Mouse (Mus musculus): Measurements from ENCODE around the gene Dync2li1. TPM values are rescaled to one million over a fixed set of nuclear protein-coding genes. Genes with fewer than 3 reads are reported as not detected.

Dync2li1 gene
- polyA plus RNA-seq, 1 experiment: 27.5 TPM

DNA sequence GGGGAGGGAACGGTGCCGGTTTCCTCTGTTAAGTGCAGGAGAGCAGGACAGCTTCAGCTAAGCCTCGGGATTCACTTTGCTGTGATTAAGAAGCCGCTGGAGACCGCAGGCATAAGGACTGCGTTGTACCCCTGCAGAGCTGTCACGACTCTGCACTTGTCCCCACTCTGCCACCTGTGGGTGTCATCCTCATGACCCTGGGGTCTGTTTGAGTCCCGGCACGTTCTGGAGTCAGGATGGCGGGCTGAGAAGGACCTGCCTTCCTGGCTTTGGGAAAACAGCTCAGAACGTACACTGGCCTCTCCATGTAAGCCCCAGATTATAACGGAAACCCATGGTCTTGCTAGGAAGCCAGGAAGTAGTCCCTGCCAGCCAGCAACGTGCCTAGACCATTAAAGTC is 19.3 kb upstream of the Dync2li1 start:
- H3K4me1 ChIP-seq (ENCODE audit: control insufficient read depth, insufficient read depth, low read length): peaks cover 2% of the 10 kb centered on the region; the same call in 1 of the 2 replicates
- H3K27ac ChIP-seq (ENCODE audit: insufficient read depth, low read length): no peak overlapping the region
- no peak for TF ChIP-seq POLR2A (IDR thresholded peaks at IDR 0.05; ENCODE audit: extremely low read depth, insufficient read depth, low read length)
- no peak for TF ChIP-seq CTCF (IDR thresholded peaks at IDR 0.05; ENCODE audit: extremely low read depth, insufficient read depth, low read length)
- no peak overlapping the region for H3K4me3 ChIP-seq (ENCODE audit: insufficient read depth, low read length)

DNA sequence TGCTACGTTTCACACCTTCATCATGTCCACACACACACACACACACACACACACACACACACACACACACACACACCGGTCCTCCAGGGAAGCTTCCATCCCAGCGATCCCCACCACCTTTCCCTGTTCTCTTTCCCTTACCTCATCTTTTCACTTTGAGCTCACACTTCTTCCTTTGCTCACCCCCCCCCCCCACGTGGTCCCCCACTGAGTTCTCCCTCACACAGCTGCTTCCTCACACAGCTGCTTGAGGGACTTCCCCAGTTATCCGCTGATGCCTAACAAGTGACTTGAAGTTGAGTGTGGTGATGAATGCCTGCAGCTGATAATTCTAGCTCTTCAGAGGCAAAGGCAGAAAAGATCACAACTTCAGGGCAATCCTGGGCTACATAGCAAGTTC is 18.7 kb upstream of the Dync2li1 start:
- TF ChIP-seq CTCF (IDR thresholded peaks at IDR 0.05; ENCODE audit: extremely low read depth, insufficient read depth, low read length): no peak
- TF ChIP-seq POLR2A (IDR thresholded peaks at IDR 0.05; ENCODE audit: extremely low read depth, insufficient read depth, low read length): no peak
- Histone ChIP-seq H3K4me1 (ENCODE audit: control insufficient read depth, insufficient read depth, low read length) (peaks cover 2% of the 10 kb centered on the region; the same call in 1 of the 2 replicates), H3K27ac (ENCODE audit: insufficient read depth, low read length) (no peak overlapping the region), H3K4me3 (ENCODE audit: insufficient read depth, low read length) (no peak overlapping the region)

DNA sequence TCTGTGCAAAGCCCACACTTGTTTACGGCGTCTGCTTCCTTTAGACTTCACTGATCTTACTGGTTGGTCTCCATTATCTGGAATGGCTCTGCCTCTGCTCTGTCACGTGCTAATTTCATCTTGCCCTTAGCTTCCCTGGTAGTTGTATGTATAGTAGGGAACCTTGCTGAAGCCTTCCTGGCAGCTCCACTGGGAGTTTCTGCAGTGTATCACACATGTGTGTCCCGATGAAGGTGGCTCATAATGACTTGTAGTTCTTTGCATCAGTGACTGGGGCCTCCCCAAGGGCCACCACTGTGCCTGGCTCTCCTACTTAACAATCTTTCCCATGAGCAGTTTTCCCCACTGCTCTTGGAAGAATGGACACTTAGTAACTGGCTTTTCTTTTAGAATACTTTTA is 17.7 kb upstream of the Dync2li1 start:
- H3K27ac ChIP-seq (ENCODE audit: insufficient read depth, low read length): no peak overlapping the region
- no peak overlapping the region for H3K4me3 ChIP-seq (ENCODE audit: insufficient read depth, low read length)
- TF ChIP-seq POLR2A (IDR thresholded peaks at IDR 0.05; ENCODE audit: extremely low read depth, insufficient read depth, low read length): no peak
- no peak for TF ChIP-seq CTCF (IDR thresholded peaks at IDR 0.05; ENCODE audit: extremely low read depth, insufficient read depth, low read length)
- no peaks in the 10 kb centered on the region; the same call in 1 of the 2 replicates for H3K4me1 ChIP-seq (ENCODE audit: control insufficient read depth, insufficient read depth, low read length)

DNA sequence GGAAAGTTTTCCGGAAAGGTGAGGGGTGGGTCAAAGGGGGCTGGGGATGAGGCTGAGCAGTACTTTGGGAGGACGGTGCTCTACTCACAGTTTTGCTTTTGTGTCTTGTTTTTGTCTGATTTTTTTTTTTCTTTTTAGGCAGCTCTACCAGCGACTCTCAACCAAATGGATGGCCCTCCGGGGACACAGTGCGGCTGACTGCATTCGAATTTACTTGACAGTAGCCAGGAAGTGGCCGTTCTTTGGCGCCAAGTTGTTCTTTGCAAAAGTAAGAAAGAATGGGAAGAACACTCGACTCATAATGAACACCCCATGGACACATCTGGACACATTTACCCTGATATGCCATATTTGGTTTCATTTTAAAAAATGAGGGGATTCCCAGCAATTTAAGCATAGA is 14.8 kb upstream of the Dync2li1 start:
- Histone ChIP-seq H3K4me1 (ENCODE audit: control insufficient read depth, insufficient read depth, low read length) (no peaks in the 10 kb centered on the region), H3K4me3 (ENCODE audit: insufficient read depth, low read length) (no peak overlapping the region), H3K27ac (ENCODE audit: insufficient read depth, low read length) (no peak overlapping the region)
- TF ChIP-seq CTCF (IDR thresholded peaks at IDR 0.05; ENCODE audit: extremely low read depth, insufficient read depth, low read length) (no peak), POLR2A (IDR thresholded peaks at IDR 0.05; ENCODE audit: extremely low read depth, insufficient read depth, low read length) (no peak)

DNA sequence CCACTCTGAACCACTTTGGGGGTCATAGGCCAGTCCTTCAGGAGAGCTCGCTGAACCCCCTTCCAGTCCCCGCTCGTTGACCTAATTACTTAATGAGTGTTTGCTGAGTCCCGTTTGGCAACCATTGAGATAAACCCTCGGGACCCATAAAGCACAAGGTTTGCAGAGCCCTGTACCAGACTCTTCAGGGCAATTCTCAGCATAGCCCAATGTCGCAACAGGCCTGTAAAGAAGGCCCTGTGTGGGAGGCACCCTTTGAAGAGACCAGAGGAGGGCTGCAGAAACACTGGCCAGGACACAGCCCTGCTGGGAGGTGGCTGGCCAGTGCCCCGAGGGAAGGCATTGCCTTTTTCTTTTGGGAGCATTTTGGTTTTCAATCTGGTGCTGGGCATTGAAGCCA is 14.3 kb upstream of the Dync2li1 start:
- H3K27ac ChIP-seq (ENCODE audit: insufficient read depth, low read length): no peak overlapping the region
- TF ChIP-seq CTCF (IDR thresholded peaks at IDR 0.05; ENCODE audit: extremely low read depth, insufficient read depth, low read length): no peak
- no peak for TF ChIP-seq POLR2A (IDR thresholded peaks at IDR 0.05; ENCODE audit: extremely low read depth, insufficient read depth, low read length)
- no peak overlapping the region for H3K4me3 ChIP-seq (ENCODE audit: insufficient read depth, low read length)
- no peaks in the 10 kb centered on the region for H3K4me1 ChIP-seq (ENCODE audit: control insufficient read depth, insufficient read depth, low read length)

DNA sequence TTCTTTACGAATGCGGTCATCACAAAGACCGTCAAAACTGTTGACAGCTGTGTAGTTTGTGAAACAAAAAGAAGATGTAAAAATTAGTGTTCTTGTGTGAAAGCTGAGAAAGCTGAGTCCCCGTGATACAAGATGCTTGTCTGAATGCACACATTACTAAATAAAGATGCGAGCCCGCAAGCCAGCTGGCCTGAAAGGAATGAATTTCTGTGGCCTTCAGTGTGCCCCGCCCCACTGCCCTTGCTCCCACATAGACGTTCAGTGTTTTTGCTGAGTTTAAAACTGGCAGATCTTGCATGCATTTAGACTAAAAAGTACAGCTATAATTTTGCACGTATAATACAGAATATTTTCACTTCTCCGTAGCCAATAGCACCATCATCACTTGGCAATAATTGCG is 10.5 kb upstream of the Dync2li1 start:
- no peaks in the 10 kb centered on the region for H3K4me1 ChIP-seq (ENCODE audit: control insufficient read depth, insufficient read depth, low read length)
- TF ChIP-seq CTCF (IDR thresholded peaks at IDR 0.05; ENCODE audit: extremely low read depth, insufficient read depth, low read length) (no peak), POLR2A (IDR thresholded peaks at IDR 0.05; ENCODE audit: extremely low read depth, insufficient read depth, low read length) (no peak)
- no peak overlapping the region for H3K4me3 ChIP-seq (ENCODE audit: insufficient read depth, low read length)

DNA sequence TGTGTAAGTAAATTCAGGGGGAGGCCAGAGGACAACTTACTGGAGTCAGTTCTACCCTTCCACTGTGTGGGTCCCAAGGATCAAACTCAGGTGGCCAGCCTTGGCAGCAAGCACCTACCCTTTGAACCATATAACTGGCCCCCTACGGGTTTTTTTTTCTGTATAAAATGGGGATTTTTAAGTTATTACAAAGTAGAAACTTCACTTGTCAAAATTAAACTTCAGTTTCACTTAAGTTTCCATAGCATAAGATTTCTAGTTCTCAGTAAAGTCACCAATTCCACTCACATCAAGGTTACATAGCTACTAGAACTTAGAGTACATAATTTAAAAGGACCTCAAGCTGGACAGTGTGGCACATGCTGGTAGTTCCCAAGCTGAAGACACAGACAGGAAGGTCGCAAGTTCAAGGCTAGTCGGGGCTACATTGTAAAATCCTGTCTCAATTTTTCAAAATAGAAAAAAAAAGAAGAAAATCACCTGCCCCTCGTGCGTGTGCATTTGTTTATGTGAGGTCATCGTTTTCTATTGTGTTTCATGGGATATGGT is 9.7 kb upstream of the Dync2li1 start:
- H3K4me3 ChIP-seq (ENCODE audit: insufficient read depth, low read length): no peak overlapping the region
- H3K4me1 ChIP-seq (ENCODE audit: control insufficient read depth, insufficient read depth, low read length): no peaks in the 10 kb centered on the region
- TF ChIP-seq CTCF (IDR thresholded peaks at IDR 0.05; ENCODE audit: extremely low read depth, insufficient read depth, low read length): no peak
- TF ChIP-seq POLR2A (IDR thresholded peaks at IDR 0.05; ENCODE audit: extremely low read depth, insufficient read depth, low read length): no peak
- no peak overlapping the region for H3K27ac ChIP-seq (ENCODE audit: insufficient read depth, low read length)

More for the DNA sequence above, 10.5 kb upstream of the Dync2li1 start:
- no peak overlapping the region for H3K27ac ChIP-seq (ENCODE audit: insufficient read depth, low read length)

DNA sequence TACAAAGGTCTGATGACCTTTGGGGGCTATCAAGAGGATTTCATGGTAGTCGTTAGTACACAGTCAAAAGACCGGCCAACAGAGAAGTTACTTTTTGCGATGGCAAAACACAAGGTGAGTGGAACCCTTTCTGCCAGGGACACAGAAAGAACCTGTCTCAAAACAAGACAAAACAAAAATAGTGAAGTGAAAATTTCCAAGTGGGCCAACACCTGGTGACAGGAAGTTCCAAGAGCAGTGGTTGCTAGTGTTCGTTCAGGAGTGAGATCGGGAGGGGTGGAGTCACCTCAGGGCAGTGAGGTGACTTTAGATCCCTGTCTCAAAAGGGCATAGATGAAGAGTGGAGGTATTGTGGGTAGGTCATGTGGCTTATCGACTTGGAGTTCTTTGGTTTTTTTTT is 8.3 kb upstream of the Dync2li1 start:
- no peaks in the 10 kb centered on the region for H3K4me1 ChIP-seq (ENCODE audit: control insufficient read depth, insufficient read depth, low read length)
- no peak overlapping the region for H3K27ac ChIP-seq (ENCODE audit: insufficient read depth, low read length)
- TF ChIP-seq CTCF (IDR thresholded peaks at IDR 0.05; ENCODE audit: extremely low read depth, insufficient read depth, low read length) (no peak), POLR2A (IDR thresholded peaks at IDR 0.05; ENCODE audit: extremely low read depth, insufficient read depth, low read length) (no peak)
- no peak overlapping the region for H3K4me3 ChIP-seq (ENCODE audit: insufficient read depth, low read length)

DNA sequence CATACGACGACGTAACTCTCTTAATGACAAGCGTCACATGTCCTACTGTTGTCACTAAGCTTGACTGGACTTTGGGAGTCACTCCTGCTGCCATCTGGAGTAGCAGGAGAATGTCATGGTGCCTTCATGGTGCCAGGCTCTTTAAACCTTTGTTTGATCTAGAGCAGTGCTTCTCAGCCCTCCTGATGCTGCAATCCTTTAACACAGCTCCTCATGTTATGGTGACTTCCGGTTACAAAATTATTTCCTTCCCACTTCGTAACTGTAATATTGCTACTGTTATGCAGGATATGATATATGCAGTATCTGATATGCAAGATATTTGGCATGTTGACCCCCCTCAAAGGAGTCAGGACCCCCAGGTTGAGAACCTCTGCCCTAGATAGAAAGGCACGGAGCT is 7.2 kb upstream of the Dync2li1 start:
- no peak overlapping the region for H3K27ac ChIP-seq (ENCODE audit: insufficient read depth, low read length)
- no peaks in the 10 kb centered on the region for H3K4me1 ChIP-seq (ENCODE audit: control insufficient read depth, insufficient read depth, low read length)
- no peak for TF ChIP-seq CTCF (IDR thresholded peaks at IDR 0.05; ENCODE audit: extremely low read depth, insufficient read depth, low read length)
- TF ChIP-seq POLR2A (IDR thresholded peaks at IDR 0.05; ENCODE audit: extremely low read depth, insufficient read depth, low read length): no peak
- no peak overlapping the region for H3K4me3 ChIP-seq (ENCODE audit: insufficient read depth, low read length)

DNA sequence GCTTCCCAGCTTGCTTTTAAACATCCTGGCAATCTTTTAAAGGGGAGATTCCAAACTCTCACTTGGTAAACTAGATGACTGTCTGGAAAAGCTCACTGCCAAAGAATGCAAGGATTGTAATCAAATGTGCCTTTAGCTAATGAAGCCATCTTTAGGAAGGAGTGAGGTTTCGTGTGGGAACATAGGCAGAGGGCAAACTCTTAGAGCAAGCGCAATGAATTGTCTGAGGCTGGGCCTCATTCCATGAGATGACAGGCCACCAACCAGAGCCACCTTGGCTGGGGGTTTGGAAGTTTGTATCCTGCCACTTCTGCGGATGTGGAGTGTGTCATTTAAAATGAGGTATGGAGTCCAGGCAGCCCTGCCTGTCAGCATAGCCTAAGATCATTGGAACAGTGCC is 6.2 kb upstream of the Dync2li1 start:
- TF ChIP-seq CTCF (IDR thresholded peaks at IDR 0.05; ENCODE audit: extremely low read depth, insufficient read depth, low read length) (no peak), POLR2A (IDR thresholded peaks at IDR 0.05; ENCODE audit: extremely low read depth, insufficient read depth, low read length) (no peak)
- Histone ChIP-seq H3K27ac (ENCODE audit: insufficient read depth, low read length) (no peak overlapping the region), H3K4me1 (ENCODE audit: control insufficient read depth, insufficient read depth, low read length) (no peaks in the 10 kb centered on the region), H3K4me3 (ENCODE audit: insufficient read depth, low read length) (no peak overlapping the region)
